Mouse (Mus musculus): ENCODE results near the gene Rab11fip3. TPM values are rescaled to one million over a fixed set of nuclear protein-coding genes. Genes with fewer than 3 reads are reported as not detected.

Gene Rab11fip3
- polyA plus RNA-seq, 2 experiments = 1.4 to 2.1 TPM

DNA sequence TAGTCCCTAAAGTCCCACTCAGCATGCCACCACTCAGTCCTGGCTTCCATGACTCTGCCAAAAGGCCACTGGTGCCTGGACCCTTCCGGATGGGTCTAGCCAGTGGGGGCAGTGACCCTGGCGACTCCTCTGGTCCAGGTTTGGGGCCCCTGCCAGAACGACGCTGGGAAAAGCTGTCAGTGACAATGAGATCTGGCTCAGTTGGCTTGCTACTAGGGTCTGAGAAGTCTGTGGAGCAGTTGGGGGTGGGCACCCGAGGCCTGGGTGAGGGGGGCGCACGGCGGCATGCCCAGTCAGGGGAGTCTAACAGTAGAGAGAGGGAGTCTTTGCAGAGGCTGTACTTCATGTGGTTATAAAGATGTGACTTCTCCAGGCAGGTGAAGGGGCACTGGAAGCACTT lies 121.3 kb downstream of the Rab11fip3 start:
- Histone ChIP-seq H3K27me3 (ENCODE audit: control insufficient read depth, insufficient read depth, low read length) (peaks cover 35% of the 10 kb centered on the region), H3K4me3 (ENCODE audit: insufficient read depth in 1 of 2, low read depth in 2 of 2, low read length in 2 of 2) (no peak overlapping the region), H3K4me1 (replicated peaks; ENCODE audit: control insufficient read depth in 2 of 2, insufficient read depth in 2 of 2, low read length in 1 of 2) (peaks cover 53 to 54% of the 10 kb centered on the region in 2 experiments), H3K36me3 (replicated peaks; ENCODE audit: control insufficient read depth, insufficient read depth, low read depth) (no peaks in the 10 kb centered on the region), H3K9ac (replicated peaks) (peak overlapping the region; percentile 75), H3K9me3 (ENCODE audit: control insufficient read depth, low read length) (no peaks in the 10 kb centered on the region), H3K27ac (peak overlapping the region; percentile 99), H3K4me2 (ENCODE audit: low read depth) (peak overlapping the region; percentile 65)
- WGBS (ENCODE audit: insufficient replicate concordance) = 71% methylated on average over 8 of the region's 8 CpGs
- DNase-seq (ENCODE audit: low read depth in 3 of 3, low spot score in 3 of 3) (no peak), ATAC-seq (ENCODE audit: insufficient read depth) (no peak)
- TF ChIP-seq CTCF (IDR thresholded peaks at IDR 0.05; ENCODE audit: low read depth) (no peak), EP300 (IDR thresholded peaks at IDR 0.05; ENCODE audit: low read depth) (no peak)

DNA sequence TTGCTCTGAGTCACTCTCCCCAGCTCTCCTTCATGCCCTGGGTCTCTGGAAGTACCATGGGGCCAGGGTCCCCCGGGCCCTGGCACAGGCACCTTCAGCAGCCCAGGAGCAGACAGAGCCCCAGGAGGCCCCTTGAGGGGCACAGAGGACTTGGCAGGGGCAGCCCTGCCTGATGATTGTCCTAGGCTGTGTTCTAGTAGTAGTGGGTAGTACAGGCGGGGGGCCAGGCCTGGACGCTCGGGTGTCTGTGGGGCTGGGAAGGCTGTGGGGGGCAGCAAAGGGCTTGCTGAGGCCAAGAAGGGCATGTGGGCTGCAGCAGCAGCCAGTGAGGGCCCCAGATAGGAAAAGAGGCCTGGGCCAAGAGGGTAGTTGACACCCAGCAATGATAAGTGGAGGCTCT lies 121.8 kb downstream of the Rab11fip3 start:
- Histone ChIP-seq H3K9ac (replicated peaks) (peak overlapping the region; percentile 75), H3K27me3 (ENCODE audit: control insufficient read depth, insufficient read depth, low read length) (peaks cover 30% of the 10 kb centered on the region), H3K4me3 (ENCODE audit: insufficient read depth in 1 of 2, low read depth in 2 of 2, low read length in 2 of 2) (no peak overlapping the region), H3K4me1 (replicated peaks; ENCODE audit: control insufficient read depth in 2 of 2, insufficient read depth in 2 of 2, low read length in 1 of 2) (peaks cover 55% of the 10 kb centered on the region in 2 experiments), H3K4me2 (ENCODE audit: low read depth) (peak overlapping the region; percentile 65), H3K27ac (peak overlapping the region; percentile 99), H3K9me3 (ENCODE audit: control insufficient read depth, low read length) (no peaks in the 10 kb centered on the region), H3K36me3 (replicated peaks; ENCODE audit: control insufficient read depth, insufficient read depth, low read depth) (no peaks in the 10 kb centered on the region)
- DNase-seq (ENCODE audit: low read depth in 3 of 3, low spot score in 3 of 3) (no peak), ATAC-seq (ENCODE audit: insufficient read depth) (no peak)
- TF ChIP-seq CTCF (IDR thresholded peaks at IDR 0.05; ENCODE audit: low read depth) (0 out of 2 replicates have a peak, but pooled peaks have one; percentile 23), EP300 (IDR thresholded peaks at IDR 0.05; ENCODE audit: low read depth) (no peak)
- 54% methylated on average over 4 of the region's 4 CpGs for WGBS (ENCODE audit: insufficient replicate concordance)

DNA sequence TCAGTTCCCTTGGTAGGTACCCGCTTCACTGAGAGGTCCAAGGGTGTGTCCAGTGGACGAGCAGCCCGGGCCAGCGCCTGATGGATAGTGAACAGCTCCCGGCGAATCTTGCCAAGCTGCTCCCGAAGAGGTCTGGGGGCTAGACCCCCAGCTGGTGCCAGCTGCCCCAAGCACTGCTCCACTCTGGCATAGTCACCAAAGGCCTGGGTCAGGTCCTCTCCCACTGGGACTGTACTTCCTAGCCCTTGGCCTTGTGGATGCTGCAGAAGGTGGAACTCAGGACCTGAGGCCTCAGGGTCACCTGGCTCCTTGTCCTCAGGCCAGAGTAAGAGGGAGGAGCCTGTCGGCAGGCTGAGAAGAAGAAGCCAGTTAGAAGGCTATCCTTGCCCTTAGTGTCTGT lies 122.5 kb downstream of the Rab11fip3 start:
- H3K4me1 ChIP-seq (replicated peaks; ENCODE audit: control insufficient read depth in 2 of 2, insufficient read depth in 2 of 2, low read length in 1 of 2) = peaks cover 55% of the 10 kb centered on the region in 2 experiments
- H3K27ac ChIP-seq = peak overlapping the region; percentile 99
- no peaks in the 10 kb centered on the region for H3K36me3 ChIP-seq (replicated peaks; ENCODE audit: control insufficient read depth, insufficient read depth, low read depth)
- H3K4me2 ChIP-seq (ENCODE audit: low read depth) = peak overlapping the region; percentile 65
- 76% methylated on average over 8 of the region's 8 CpGs for WGBS (ENCODE audit: insufficient replicate concordance)
- ATAC-seq (ENCODE audit: insufficient read depth) = no peak
- DNase-seq (ENCODE audit: low read depth in 3 of 3, low spot score in 3 of 3) = no peak
- H3K4me3 ChIP-seq (ENCODE audit: insufficient read depth in 1 of 2, low read depth in 2 of 2, low read length in 2 of 2) = peak overlapping the region in 1 of 2 experiments; percentile 3; a peak in 1 of 4 replicates
- peaks cover 23% of the 10 kb centered on the region for H3K27me3 ChIP-seq (ENCODE audit: control insufficient read depth, insufficient read depth, low read length)
- peak overlapping the region; percentile 75 for H3K9ac ChIP-seq (replicated peaks)
- no peak for TF ChIP-seq EP300 (IDR thresholded peaks at IDR 0.05; ENCODE audit: low read depth)
- no peak for TF ChIP-seq CTCF (IDR thresholded peaks at IDR 0.05; ENCODE audit: low read depth)
- H3K9me3 ChIP-seq (ENCODE audit: control insufficient read depth, low read length) = no peaks in the 10 kb centered on the region

DNA sequence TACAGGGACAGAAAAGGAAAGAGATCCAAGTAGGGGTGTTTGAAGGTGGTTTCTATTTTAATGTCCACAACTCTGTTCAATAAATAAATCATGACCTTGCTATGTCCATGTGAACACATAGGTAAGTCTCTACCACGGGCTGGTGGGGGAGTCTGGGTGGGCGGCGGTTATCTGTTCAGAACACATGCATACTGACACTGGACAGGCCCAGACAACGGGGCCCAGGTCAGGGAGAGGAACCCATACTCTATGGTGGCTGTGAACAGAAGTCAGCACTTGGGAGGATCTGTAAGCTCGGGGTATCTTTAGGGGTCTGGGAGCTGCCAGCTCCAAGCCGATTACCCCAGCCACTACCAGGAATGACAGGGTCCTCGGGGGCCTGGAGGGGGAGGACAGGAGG lies 123.0 kb downstream of the Rab11fip3 start:
- WGBS (ENCODE audit: insufficient replicate concordance) = 33% methylated on average over 7 of the region's 7 CpGs
- DNase-seq (ENCODE audit: low read depth in 3 of 3, low spot score in 3 of 3) (peak in 1 of 3 experiments; percentile 50), ATAC-seq (ENCODE audit: insufficient read depth) (no peak)
- peak overlapping the region; percentile 99 for H3K27ac ChIP-seq
- no peak overlapping the region; a peak in 1 of 4 replicates for H3K4me3 ChIP-seq (ENCODE audit: insufficient read depth in 1 of 2, low read depth in 2 of 2, low read length in 2 of 2)
- no peaks in the 10 kb centered on the region for H3K36me3 ChIP-seq (replicated peaks; ENCODE audit: control insufficient read depth, insufficient read depth, low read depth)
- H3K4me2 ChIP-seq (ENCODE audit: low read depth) = peak overlapping the region; percentile 65
- H3K4me1 ChIP-seq (replicated peaks; ENCODE audit: control insufficient read depth in 2 of 2, insufficient read depth in 2 of 2, low read length in 1 of 2) = peaks cover 55% of the 10 kb centered on the region in 2 experiments
- peak overlapping the region; percentile 75 for H3K9ac ChIP-seq (replicated peaks)
- TF ChIP-seq CTCF (IDR thresholded peaks at IDR 0.05; ENCODE audit: low read depth) = no peak
- TF ChIP-seq EP300 (IDR thresholded peaks at IDR 0.05; ENCODE audit: low read depth) = peak; percentile 64
- peaks cover 18% of the 10 kb centered on the region for H3K27me3 ChIP-seq (ENCODE audit: control insufficient read depth, insufficient read depth, low read length)
- no peaks in the 10 kb centered on the region for H3K9me3 ChIP-seq (ENCODE audit: control insufficient read depth, low read length)

DNA sequence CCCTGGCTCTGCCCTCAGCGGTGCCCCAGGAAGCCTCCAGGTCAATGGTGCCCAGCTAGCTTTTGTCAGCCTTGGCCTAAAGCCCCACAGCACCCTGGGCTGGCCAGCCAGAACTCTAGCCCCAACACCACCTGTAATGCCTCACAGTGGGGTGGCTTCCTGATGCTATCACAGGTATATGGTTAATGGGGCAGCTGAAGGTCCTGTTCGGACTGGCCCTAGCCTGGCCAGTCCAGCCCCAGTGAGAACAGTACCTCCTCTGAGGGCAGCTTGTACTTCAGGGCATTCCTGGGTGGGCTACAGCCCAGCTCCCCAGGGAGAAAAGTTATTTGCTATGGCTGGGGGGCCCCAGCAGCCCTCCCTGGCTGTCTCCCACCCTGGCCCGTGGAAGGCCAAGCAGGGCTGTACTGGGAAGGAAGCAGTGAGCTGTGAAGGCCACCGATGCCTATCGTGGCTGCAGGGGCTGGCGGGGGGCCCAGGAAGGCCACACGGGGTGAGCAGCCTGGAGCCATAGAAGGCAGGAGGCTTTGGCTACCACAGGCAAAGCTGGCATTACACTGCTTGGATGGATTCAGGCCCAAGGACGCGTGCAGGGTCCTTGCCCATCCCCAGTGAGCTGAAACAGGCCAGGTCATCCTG lies 123.7 kb downstream of the Rab11fip3 start:
- Histone ChIP-seq H3K4me3 (ENCODE audit: insufficient read depth in 1 of 2, low read depth in 2 of 2, low read length in 2 of 2) (no peak overlapping the region), H3K4me1 (replicated peaks; ENCODE audit: control insufficient read depth in 2 of 2, insufficient read depth in 2 of 2, low read length in 1 of 2) (peaks cover 52 to 54% of the 10 kb centered on the region in 2 experiments), H3K9ac (replicated peaks) (peak overlapping the region; percentile 75), H3K36me3 (replicated peaks; ENCODE audit: control insufficient read depth, insufficient read depth, low read depth) (peaks cover 6% of the 10 kb centered on the region), H3K9me3 (ENCODE audit: control insufficient read depth, low read length) (no peaks in the 10 kb centered on the region), H3K27ac (peak overlapping the region; percentile 99), H3K4me2 (ENCODE audit: low read depth) (peak overlapping the region; percentile 88), H3K27me3 (ENCODE audit: control insufficient read depth, insufficient read depth, low read length) (peaks cover 11% of the 10 kb centered on the region)
- TF ChIP-seq EP300 (IDR thresholded peaks at IDR 0.05; ENCODE audit: low read depth) = no peak
- 78% methylated on average over 9 of the region's 9 CpGs for WGBS (ENCODE audit: insufficient replicate concordance)
- DNase-seq (ENCODE audit: low read depth in 3 of 3, low spot score in 3 of 3) = no peak
- ATAC-seq (ENCODE audit: insufficient read depth) = no peak
